In the genomic region with DNA sequence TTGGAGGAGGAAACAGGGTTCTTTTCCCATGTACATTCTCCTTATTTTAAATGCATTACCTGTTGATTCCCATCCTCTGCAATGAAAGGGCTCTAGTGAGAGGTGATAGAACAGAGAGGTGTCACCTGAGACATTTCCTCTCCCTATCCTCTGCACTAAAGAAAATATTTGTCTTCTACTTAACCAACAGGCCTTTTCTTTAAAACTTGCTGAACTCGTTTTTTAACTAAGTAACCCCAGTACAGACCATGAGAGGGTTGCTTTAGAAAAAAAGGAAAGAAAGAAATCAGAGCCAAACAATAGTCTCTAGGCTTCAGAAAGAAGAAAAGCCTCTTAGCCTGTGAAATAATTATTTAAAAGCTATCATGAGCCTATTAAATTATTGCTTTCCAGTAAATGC, we compare ENCODE assay signal across 21 mouse cellular contexts. TPM values are rescaled to one million over a fixed set of nuclear protein-coding genes. Genes with fewer than 3 reads are reported as not detected.
DNase-seq lines count a peak whose midpoint lies in the region; ATAC-seq and TF ChIP-seq lines count a peak whose summit lies in the region.
"Had no signal": no experiment of that assay in that cellular context is flagged by ENCODE, and none has a peak within 500 bp of the region (broad histone marks: within the 10 kb centered on the region; RNA-seq: fewer than 3 reads in every experiment).

No protein-coding gene starts in this region.

- H3K36me3 ChIP-seq in lung, embryonic 14.5 days (ENCODE audit: insufficient read depth) = no peaks in the 10 kb centered on the region
- H3K36me3 ChIP-seq in stomach, embryonic 14.5 days (ENCODE audit: control insufficient read depth, insufficient read depth, low read length) = no peaks in the 10 kb centered on the region
- H3K36me3 ChIP-seq in stomach, postnatal 0 days (ENCODE audit: control insufficient read depth, insufficient read depth, low read length) = no peaks in the 10 kb centered on the region
- no peaks in the 10 kb centered on the region for H3K36me3 ChIP-seq in embryonic facial prominence, embryonic 15.5 days
- H3K36me3 ChIP-seq: forebrain, embryonic 10.5 days; heart, embryonic 12.5 days; hindbrain, embryonic 10.5 days had no signal

- H3K9me3 ChIP-seq in lung, embryonic 14.5 days (ENCODE audit: low read depth, low read length) = no peaks in the 10 kb centered on the region
- H3K9me3 ChIP-seq in stomach, embryonic 14.5 days (ENCODE audit: control insufficient read depth, low read depth, low read length) = no peaks in the 10 kb centered on the region
- H3K9me3 ChIP-seq in stomach, postnatal 0 days (ENCODE audit: control insufficient read depth, low read length) = no peaks in the 10 kb centered on the region
- no peaks in the 10 kb centered on the region for H3K9me3 ChIP-seq in embryonic facial prominence, embryonic 15.5 days (replicated peaks)
- H3K9me3 ChIP-seq: forebrain, embryonic 10.5 days; heart, embryonic 12.5 days; hindbrain, embryonic 10.5 days had no signal

- TF ChIP-seq CTCF in lung, embryonic 14.5 days (IDR thresholded peaks at IDR 0.05; ENCODE audit: low read depth) = no peak
- TF ChIP-seq CTCF in stomach, postnatal 0 days (IDR thresholded peaks at IDR 0.05; ENCODE audit: low read depth) = no peak

- 20% methylated on average over 1 of the region's 1 CpGs for WGBS in lung, embryonic 14.5 days
- 32% methylated on average over 1 of the region's 1 CpGs for WGBS in stomach, embryonic 14.5 days
- WGBS in stomach, postnatal 0 days = 39% methylated on average over 1 of the region's 1 CpGs
- WGBS in embryonic facial prominence, embryonic 15.5 days = 24% methylated on average over 1 of the region's 1 CpGs

- H3K27me3 ChIP-seq in lung, embryonic 14.5 days (ENCODE audit: insufficient read depth, low read length) = no peaks in the 10 kb centered on the region
- no peaks in the 10 kb centered on the region for H3K27me3 ChIP-seq in stomach, embryonic 14.5 days (ENCODE audit: control insufficient read depth, insufficient read depth, low read length)
- no peaks in the 10 kb centered on the region for H3K27me3 ChIP-seq in stomach, postnatal 0 days (ENCODE audit: control insufficient read depth, insufficient read depth, low read length)
- no peaks in the 10 kb centered on the region for H3K27me3 ChIP-seq in embryonic facial prominence, embryonic 15.5 days
- H3K27me3 ChIP-seq: heart, embryonic 12.5 days had no signal

- H3K27ac ChIP-seq in lung, embryonic 14.5 days (ENCODE audit: low read depth) = no peak overlapping the region
- H3K27ac ChIP-seq in stomach, embryonic 14.5 days (ENCODE audit: low read length) = no peak overlapping the region
- H3K27ac ChIP-seq in stomach, postnatal 0 days (replicated peaks) = no peak overlapping the region
- no peak overlapping the region for H3K27ac ChIP-seq in embryonic facial prominence, embryonic 15.5 days (replicated peaks)
- H3K27ac ChIP-seq: forebrain, embryonic 10.5 days; gastrocnemius, adult 2 months; hindbrain, embryonic 10.5 days; hindbrain, embryonic 14.5 days had no signal

- no peak overlapping the region for H3K4me3 ChIP-seq in lung, embryonic 14.5 days (ENCODE audit: low read depth, low read length)
- H3K4me3 ChIP-seq in stomach, embryonic 14.5 days (ENCODE audit: low read depth, low read length) = no peak overlapping the region
- no peak overlapping the region for H3K4me3 ChIP-seq in stomach, postnatal 0 days (ENCODE audit: low read depth, low read length)
- no peak overlapping the region for H3K4me3 ChIP-seq in embryonic facial prominence, embryonic 15.5 days (replicated peaks)
- H3K4me3 ChIP-seq: erythroblast, embryonic 14.5 days; forebrain, embryonic 10.5 days; gastrocnemius, adult 2 months; heart, embryonic 12.5 days; hindbrain, embryonic 10.5 days had no signal

- peak; percentile 84; the same call in 1 of the 2 replicates for ATAC-seq in lung, embryonic 14.5 days (ENCODE audit: insufficient read depth)
- peak; percentile 74 for ATAC-seq in stomach, embryonic 14.5 days (ENCODE audit: insufficient number of reproducible peaks, insufficient read depth, low FRiP score, low read depth)
- no peak for ATAC-seq in stomach, postnatal 0 days (ENCODE audit: low FRiP score, low TSS enrichment)
- ATAC-seq in embryonic facial prominence, embryonic 15.5 days (ENCODE audit: insufficient number of reproducible peaks, low FRiP score, low TSS enrichment, low read depth) = peak; percentile 60; the same call in 1 of the 2 replicates
- ATAC-seq in megakaryocyte-erythroid progenitor cell, adult 5-6 weeks (replicated peaks; ENCODE audit: low FRiP score, low TSS enrichment, poor library complexity, severe bottlenecking) = no peak
- ATAC-seq: forebrain, embryonic 14.5 days had no signal

- TF ChIP-seq EP300 in stomach, postnatal 0 days (optimal IDR thresholded peaks at IDR 0.05) = no peak

- no peak overlapping the region for H3K9ac ChIP-seq in lung, embryonic 14.5 days
- H3K9ac ChIP-seq in stomach, embryonic 14.5 days (replicated peaks; ENCODE audit: low read depth, low read length) = no peak overlapping the region
- H3K9ac ChIP-seq in stomach, postnatal 0 days (ENCODE audit: low read length) = no peak overlapping the region
- H3K9ac ChIP-seq in embryonic facial prominence, embryonic 15.5 days = no peak overlapping the region
- H3K9ac ChIP-seq: heart, embryonic 12.5 days; hindbrain, embryonic 14.5 days had no signal

- DNase-seq in lung, embryonic 14.5 days = peak; percentile 30
- no peak for DNase-seq in lung, adult 18-20 months
- DNase-seq in stomach, postnatal 0 days (ENCODE audit: low spot score) = no peak
- DNase-seq in spleen, adult 18-20 months = no peak
- DNase-seq: adrenal gland, adult 2 months; adrenal gland, postnatal 25 days; cerebellum, adult 18-20 months; cerebellum, adult 9-11 months; cerebellum, postnatal 36 days; gastrocnemius, adult 2 months; gastrocnemius, postnatal 25 days had no signal

- 0 out of 2 replicates have a peak, but pooled peaks cover 4% of the 10 kb centered on the region for H3K4me1 ChIP-seq in lung, embryonic 14.5 days (ENCODE audit: insufficient read depth)
- H3K4me1 ChIP-seq in stomach, embryonic 14.5 days (ENCODE audit: control insufficient read depth, insufficient read depth, low read length) = peaks cover 6% of the 10 kb centered on the region; the same call in 1 of the 2 replicates
- no peaks in the 10 kb centered on the region for H3K4me1 ChIP-seq in stomach, postnatal 0 days (replicated peaks; ENCODE audit: control insufficient read depth, insufficient read depth)
- H3K4me1 ChIP-seq in embryonic facial prominence, embryonic 15.5 days = 0 out of 2 replicates have a peak, but pooled peaks cover 3% of the 10 kb centered on the region

- H3K4me2 ChIP-seq in lung, embryonic 14.5 days = peak overlapping the region; percentile 35; the same call in 1 of the 2 replicates
- H3K4me2 ChIP-seq in stomach, embryonic 14.5 days (replicated peaks; ENCODE audit: low read depth, low read length) = no peak overlapping the region
- no peak overlapping the region for H3K4me2 ChIP-seq in stomach, postnatal 0 days (replicated peaks; ENCODE audit: low read depth)
- H3K4me2 ChIP-seq in embryonic facial prominence, embryonic 15.5 days (replicated peaks) = no peak overlapping the region
- H3K4me2 ChIP-seq: heart, embryonic 12.5 days; hindbrain, embryonic 14.5 days had no signal

RNA-seq across cellular contexts. Expression of gene Tspan12, which starts 11.2 kb away (rescaled TPM):
- 53.0 and 53.7 TPM in 2 replicates for polyA plus RNA-seq in lung, embryonic 14.5 days (2014; fragmentation: Nextera tagmentation; extraction: Ambion mirVana)
- polyA plus RNA-seq in stomach, embryonic 14.5 days (2014; fragmentation: Nextera tagmentation; extraction: Ambion mirVana) = 88.3 and 89.5 TPM in 2 replicates
- 25.0 TPM in 2 replicates for polyA plus RNA-seq in stomach, postnatal 0 days (2015; fragmentation: Nextera tagmentation; extraction: Ambion mirVana)
- 37.9 and 38.3 TPM in 2 replicates for polyA plus RNA-seq in embryonic facial prominence, embryonic 15.5 days (2015; fragmentation: Nextera tagmentation; extraction: Ambion mirVana)
- not detected in 2 replicates for total RNA-seq in megakaryocyte-erythroid progenitor cell, adult 5-6 weeks (2014; fragmentation: Nextera tagmentation)
- not detected in 2 replicates for total RNA-seq in megakaryocyte-erythroid progenitor cell, adult 5-6 weeks (2017)
- total RNA-seq: granulocyte monocyte progenitor cell, adult 5-6 weeks had no signal
- polyA plus RNA-seq: erythroblast, embryonic 14.5 days had no signal

Comparison
In these comparisons a context has a peak if more than half of its experiments do, and no peak if none do; other contexts are left out.
1. ATAC-seq: peak in lung, embryonic 14.5 days (single experiment), stomach, embryonic 14.5 days (single experiment) and embryonic facial prominence, embryonic 15.5 days (single experiment); none in stomach, postnatal 0 days (single experiment) and megakaryocyte-erythroid progenitor cell, adult 5-6 weeks (single experiment).